Mouse (Mus musculus) heart, embryonic 11.5 days (tissue): ENCODE measurements around the gene Gtf3c1. TPM values are rescaled to one million over a fixed set of nuclear protein-coding genes. Genes with fewer than 3 reads are reported as not detected.

Experiments
- ATAC-seq: fragments of 200-750 bp; cut with Nextera tagmentation; replicated peaks from 2 replicates; pipeline ENCODE4 v1.8.0; 2017; ENCODE audit warnings: moderate library complexity; ENCODE audit not compliant: insufficient number of reproducible peaks, low FRiP score, low TSS enrichment
- H3K27ac ChIP-seq: fragments of 300-500 bp; sonication (generic); 2 replicates; pipeline ENCODE4 v1.5.1; 2014; ENCODE audit warnings: mild to moderate bottlenecking, low read depth, low read length
- H3K27me3 ChIP-seq: fragments of 300-500 bp; sonication (generic); 2 replicates; pipeline ENCODE4 v1.6.1; 2014; ENCODE audit warnings: mild to moderate bottlenecking, low read length, mixed read lengths; ENCODE audit not compliant: control insufficient read depth, insufficient read depth
- H3K36me3 ChIP-seq: fragments of 300-500 bp; sonication (generic); 2 replicates; pipeline ENCODE4 v1.6.1; 2014; ENCODE audit warnings: mild to moderate bottlenecking, low read length, moderate library complexity, mixed read lengths; ENCODE audit not compliant: control insufficient read depth, insufficient read depth
- H3K4me1 ChIP-seq: fragments of 300-500 bp; sonication (generic); 2 replicates; pipeline ENCODE4 v1.6.1; 2014; ENCODE audit warnings: low read length; ENCODE audit not compliant: control insufficient read depth, insufficient read depth
- H3K4me2 ChIP-seq: fragments of 300-500 bp; sonication (generic); 2 replicates; pipeline ENCODE4 v1.6.1; 2014; ENCODE audit warnings: mild to moderate bottlenecking, moderate library complexity
- H3K4me3 ChIP-seq: fragments of 300-500 bp; sonication (generic); 2 replicates; pipeline ENCODE4 v1.5.1; 2014; ENCODE audit warnings: low read depth, low read length
- H3K9ac ChIP-seq: fragments of 300-500 bp; sonication (generic); 2 replicates; pipeline ENCODE4 v1.6.1; 2014; ENCODE audit warnings: mild to moderate bottlenecking, low read depth, low read length, moderate library complexity
- H3K9me3 ChIP-seq: fragments of 300-500 bp; sonication (generic); replicated peaks from 2 replicates; pipeline ENCODE4 v1.6.1; 2016; ENCODE audit warnings: low read length; ENCODE audit not compliant: control insufficient read depth
- WGBS: fragments of 180-500 bp; shearing (Covaris S2); extraction: QIAGEN DNeasy Blood & Tissue Kit; methylation state at CpG from one replicate; pipeline ENCODE4 v1.1.7; 2014; ENCODE audit not compliant: insufficient replicate concordance; 5-methylcytosine and 5-hydroxymethylcytosine counted together
- polyA plus RNA-seq: library from polyadenylated mRNA; unstranded; fragments of >200 nt; fragmentation: Nextera tagmentation; extraction: Ambion mirVana; gene quantifications from 2 replicates; pipeline ENCODE4 v1.2.1, GENCODE M21; 2014

Gene Gtf3c1
- polyA plus RNA-seq, 1 experiment from 2014 or later, result 32.1 TPM

DNA sequence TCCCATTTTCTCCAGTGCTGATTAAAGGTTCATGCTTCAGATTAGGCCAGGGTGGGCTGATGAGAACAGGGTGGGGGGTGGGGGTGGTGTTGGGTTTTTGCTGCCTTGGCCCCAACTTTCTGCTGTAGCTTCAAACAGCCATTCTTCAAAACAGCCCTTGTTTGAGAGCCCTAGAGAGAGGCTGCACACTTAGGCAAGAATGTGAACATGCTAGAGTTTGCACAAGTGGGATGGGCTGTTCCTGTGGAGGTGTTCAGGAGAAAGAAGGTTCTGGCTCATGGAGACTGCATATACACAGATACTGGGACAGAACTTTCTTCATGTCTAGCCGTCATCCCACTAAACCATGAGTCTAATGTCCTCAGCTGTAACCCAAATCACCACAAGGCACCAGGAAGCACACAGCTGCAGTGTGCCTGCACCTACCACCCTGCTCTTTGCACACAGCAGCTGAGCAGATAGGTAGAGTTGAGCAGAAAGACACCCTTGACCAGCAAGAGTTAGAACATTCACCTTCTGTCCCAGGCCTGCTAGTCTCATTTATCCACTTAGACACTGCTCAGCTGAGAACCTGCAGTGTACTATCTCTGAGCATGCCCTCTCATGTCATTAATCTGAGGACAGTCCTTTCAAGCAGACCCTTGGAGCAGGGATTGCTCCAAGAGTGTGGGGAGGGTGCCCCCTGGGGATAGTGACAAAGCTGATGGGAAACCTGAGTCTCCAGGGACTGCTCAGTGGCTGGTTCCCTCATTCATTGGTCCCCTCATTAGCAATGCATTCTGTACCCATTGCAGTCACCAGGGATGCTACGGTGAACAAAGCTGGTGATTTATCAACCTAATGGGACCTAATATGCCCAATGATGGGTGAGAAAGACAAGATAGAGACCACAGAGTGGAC, 101.1 kb downstream of the Gtf3c1 start:
- no peak overlapping the region for H3K9ac ChIP-seq
- no peaks in the 10 kb centered on the region for H3K9me3 ChIP-seq
- no peaks in the 10 kb centered on the region for H3K36me3 ChIP-seq
- H3K27ac ChIP-seq, result no peak overlapping the region
- H3K27me3 ChIP-seq, result 0 out of 2 replicates have a peak, but pooled peaks cover 2% of the 10 kb centered on the region
- 74% methylated on average over 2 of the region's 2 CpGs for WGBS
- H3K4me2 ChIP-seq, result no peak overlapping the region
- H3K4me1 ChIP-seq, result 0 out of 2 replicates have a peak, but pooled peaks cover 6% of the 10 kb centered on the region
- no peak overlapping the region for H3K4me3 ChIP-seq
- ATAC-seq, result no peak

DNA sequence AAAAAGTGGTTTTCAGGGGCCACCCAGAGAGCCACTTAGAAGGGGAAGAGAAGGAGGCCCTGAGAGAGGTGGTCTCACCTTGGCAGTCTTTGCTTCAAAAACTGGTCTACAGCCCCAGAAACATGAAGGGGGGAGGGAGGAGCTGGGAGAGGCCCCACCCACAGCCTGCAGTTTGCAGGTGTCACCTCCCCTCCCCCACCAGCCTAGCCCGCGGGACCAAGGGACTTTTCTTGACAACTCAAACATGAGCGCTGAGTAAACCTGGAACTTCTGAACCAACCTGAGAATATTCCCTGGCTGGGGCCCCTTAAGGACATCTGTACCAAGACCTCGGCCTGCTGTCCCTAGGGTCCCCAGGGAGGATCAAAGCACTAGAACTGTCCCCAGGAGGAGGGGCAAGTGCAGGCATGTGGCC, 101.8 kb downstream of the Gtf3c1 start:
- Histone ChIP-seq H3K36me3 (no peaks in the 10 kb centered on the region), H3K9me3 (no peaks in the 10 kb centered on the region), H3K4me3 (no peak overlapping the region), H3K27ac (no peak overlapping the region), H3K4me2 (no peak overlapping the region), H3K9ac (no peak overlapping the region), H3K4me1 (0 out of 2 replicates have a peak, but pooled peaks cover 6% of the 10 kb centered on the region), H3K27me3 (0 out of 2 replicates have a peak, but pooled peaks cover 2% of the 10 kb centered on the region)
- WGBS, result 62% methylated on average over 4 of the region's 4 CpGs
- no peak for ATAC-seq

DNA sequence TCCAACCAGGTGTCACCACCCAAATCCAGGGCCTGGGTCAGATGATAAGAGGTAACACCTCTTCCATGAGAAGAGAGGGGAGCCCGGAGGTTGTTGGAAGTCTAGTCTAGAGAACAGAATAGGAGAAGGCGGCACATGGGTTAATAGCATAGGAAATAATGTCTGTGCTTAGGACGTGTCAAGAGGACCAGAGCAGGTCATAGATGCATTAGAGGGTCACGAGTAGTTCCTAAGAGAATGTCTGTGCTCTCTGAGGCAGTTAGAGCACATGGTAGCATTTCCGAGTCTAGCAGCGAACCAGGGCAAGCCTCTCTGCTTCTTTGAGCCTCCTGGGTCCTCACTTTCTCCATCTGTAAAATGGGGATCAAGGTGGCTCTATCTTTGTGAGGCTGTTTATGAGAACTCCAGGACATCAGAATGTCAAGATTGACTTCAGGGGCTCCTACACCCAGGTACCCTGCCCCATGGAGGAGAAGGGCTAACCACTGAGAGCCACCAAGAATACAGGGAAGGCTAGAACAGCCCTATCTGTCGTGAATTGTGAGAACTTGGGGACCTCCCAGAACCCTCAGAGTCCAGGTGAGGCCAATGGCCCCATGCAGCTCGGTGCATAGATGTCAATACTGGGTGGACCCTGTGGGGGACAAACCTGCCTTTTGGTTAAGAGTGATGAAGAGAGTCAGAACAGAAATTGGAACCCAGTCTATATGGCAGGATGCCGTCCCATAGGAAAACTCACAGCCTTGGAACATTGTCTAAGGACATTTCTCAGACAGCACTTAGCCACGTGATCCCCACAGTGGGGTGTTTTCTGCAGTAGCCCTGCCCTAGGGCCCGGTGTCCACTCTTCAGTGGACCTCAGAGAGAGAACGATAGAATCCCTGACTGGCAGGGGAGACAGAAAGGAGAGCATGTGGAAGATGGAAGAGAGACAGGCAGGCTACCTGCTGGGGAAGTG, 102.9 kb downstream of the Gtf3c1 start:
- no peaks in the 10 kb centered on the region for H3K36me3 ChIP-seq
- H3K9ac ChIP-seq, result no peak overlapping the region
- H3K9me3 ChIP-seq, result no peaks in the 10 kb centered on the region
- ATAC-seq, result no peak
- H3K4me3 ChIP-seq, result no peak overlapping the region
- WGBS, result 73% methylated on average over 12 of the region's 12 CpGs
- no peak overlapping the region for H3K4me2 ChIP-seq
- 0 out of 2 replicates have a peak, but pooled peaks cover 2% of the 10 kb centered on the region for H3K27me3 ChIP-seq
- H3K27ac ChIP-seq, result no peak overlapping the region
- peaks cover 10% of the 10 kb centered on the region; the same call in 1 of the 2 replicates for H3K4me1 ChIP-seq

DNA sequence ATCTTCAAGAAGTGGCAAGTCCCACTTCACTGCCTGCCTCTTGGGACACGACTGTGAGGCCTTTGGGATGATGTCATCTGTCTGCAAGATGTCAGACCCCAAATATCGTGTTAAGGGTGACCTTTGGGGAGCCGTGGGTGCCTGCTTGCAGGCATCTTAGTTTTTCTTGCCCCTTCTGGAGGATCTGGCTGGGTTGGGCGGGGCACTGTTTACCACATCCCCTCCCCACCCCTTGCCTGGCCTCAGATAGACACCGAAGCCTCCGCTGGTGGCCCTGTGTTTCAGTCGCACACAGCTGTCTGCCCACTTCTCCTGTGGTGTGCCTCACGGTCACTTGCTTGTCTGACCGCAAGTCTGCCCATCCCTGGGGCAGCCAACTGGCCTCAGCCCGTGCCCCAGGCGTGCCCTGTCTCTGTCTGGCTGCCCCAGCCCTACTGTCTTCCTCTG, 104.4 kb downstream of the Gtf3c1 start, which contains the start of gene Il21r:
Gene Il21r, plus strand, starts transcription at position 245 of the 447 bp plus-strand sequence.
- H3K9ac ChIP-seq, result no peak within 1 kb of the TSS
- H3K27ac ChIP-seq, result no peak within 1 kb of the TSS
- 56% methylated on average over 11 of the region's 11 CpGs for WGBS
- no peak; the same call in 1 of the 2 replicates for ATAC-seq
- H3K4me1 ChIP-seq, result peaks cover 10% of the 10 kb centered on the region; the same call in 1 of the 2 replicates
- H3K36me3 ChIP-seq, result no peaks in the 10 kb centered on the region
- H3K9me3 ChIP-seq, result no peaks in the 10 kb centered on the region
- H3K27me3 ChIP-seq, result no peaks in the 10 kb centered on the region
- H3K4me2 ChIP-seq, result no peak within 1 kb of the TSS
- no peak within 1 kb of the TSS for H3K4me3 ChIP-seq

DNA sequence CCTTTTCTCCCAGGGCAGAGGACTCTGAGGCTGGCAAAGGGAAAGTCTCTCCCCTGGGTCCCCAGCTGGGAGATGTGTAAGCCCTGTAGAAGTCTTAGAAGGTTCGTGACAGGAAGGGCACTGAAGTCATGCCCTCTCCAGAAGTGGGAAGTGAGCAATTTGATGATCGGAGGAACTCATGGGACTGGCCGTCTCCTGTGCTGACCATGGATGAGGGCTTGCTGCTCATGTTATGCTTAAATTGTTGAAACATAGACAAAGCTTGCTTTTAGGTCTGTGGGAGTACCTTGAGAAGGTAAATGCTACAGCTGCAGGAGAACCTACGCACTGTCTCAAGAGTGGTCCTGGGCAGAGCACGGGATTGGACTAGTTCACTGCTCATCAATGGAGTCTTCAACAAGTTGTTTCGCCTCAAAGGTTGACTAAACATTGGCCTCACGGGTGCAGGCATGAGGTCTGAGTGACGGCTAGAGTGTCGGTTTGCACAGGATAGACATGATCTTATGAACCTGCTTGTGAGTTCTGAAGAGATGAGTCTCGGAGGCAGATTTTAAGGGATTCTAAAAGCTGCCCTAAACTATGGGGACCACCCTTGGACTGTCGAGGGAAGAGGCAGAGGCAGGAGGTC, 105.6 kb downstream of the Gtf3c1 start:
- Histone ChIP-seq H3K27ac (no peak overlapping the region), H3K27me3 (no peaks in the 10 kb centered on the region), H3K9ac (no peak overlapping the region), H3K9me3 (no peaks in the 10 kb centered on the region), H3K4me1 (peaks cover 10% of the 10 kb centered on the region; the same call in 1 of the 2 replicates), H3K4me2 (no peak overlapping the region), H3K4me3 (no peak overlapping the region), H3K36me3 (no peaks in the 10 kb centered on the region)
- no peak for ATAC-seq
- WGBS, result 75% methylated on average over 11 of the region's 11 CpGs

DNA sequence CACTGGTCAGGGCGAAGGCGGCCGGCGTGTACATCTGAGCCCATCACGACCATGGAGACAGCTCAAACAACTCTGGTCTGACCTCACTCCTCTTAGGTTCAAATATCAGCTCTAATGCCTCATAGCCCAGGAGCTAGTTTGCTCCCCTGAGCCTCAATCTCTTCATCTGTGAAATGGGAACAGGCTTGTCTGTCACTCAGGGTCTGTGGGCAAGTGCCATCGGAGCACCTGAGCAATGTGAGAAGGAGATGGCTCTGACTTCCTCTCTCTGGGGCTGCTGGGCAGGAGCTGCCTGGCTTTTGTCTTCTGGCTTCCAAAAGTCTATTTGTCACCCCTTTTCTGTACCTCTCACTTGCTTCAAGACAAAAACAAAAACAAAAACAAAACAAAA, 106.3 kb downstream of the Gtf3c1 start:
- ATAC-seq, result no peak
- no peaks in the 10 kb centered on the region for H3K36me3 ChIP-seq
- H3K27ac ChIP-seq, result no peak overlapping the region
- H3K27me3 ChIP-seq, result no peaks in the 10 kb centered on the region
- H3K4me1 ChIP-seq, result peaks cover 8% of the 10 kb centered on the region; the same call in 1 of the 2 replicates
- no peak overlapping the region for H3K9ac ChIP-seq
- no peak overlapping the region for H3K4me3 ChIP-seq
- 84% methylated on average over 6 of the region's 6 CpGs for WGBS
- no peak overlapping the region for H3K4me2 ChIP-seq
- H3K9me3 ChIP-seq, result no peaks in the 10 kb centered on the region

DNA sequence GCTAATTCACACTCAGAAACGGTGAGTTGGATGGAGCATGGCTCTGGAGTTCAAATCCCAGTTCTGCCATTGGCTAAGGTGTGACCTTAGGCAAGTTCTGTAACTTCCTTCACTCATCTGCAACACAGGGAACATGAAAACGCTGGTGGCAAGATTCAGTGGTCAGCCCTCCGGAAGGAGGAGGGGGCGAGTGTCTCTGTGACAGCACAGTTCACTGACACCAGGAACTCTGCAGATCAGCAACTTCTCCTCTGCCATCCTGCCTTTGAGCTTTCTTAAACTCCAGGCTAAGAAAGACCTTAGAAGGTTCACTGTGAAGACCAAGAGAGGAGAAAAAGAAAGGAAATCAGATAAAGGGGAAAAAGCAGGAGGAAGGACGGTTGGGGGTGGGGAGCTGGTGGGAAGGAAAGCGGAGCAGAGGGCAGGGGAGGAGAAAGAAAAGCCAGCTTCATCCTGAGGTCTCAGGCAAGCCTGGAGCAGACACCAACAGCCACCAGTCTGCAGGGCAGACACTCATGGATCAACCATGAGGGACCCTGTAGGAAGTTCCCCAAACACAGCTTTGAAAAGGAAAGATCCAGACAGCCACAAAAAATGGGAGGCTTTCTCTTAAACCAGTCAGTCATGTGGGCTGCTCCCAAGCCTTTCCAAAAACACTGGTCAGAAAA, 106.8 kb downstream of the Gtf3c1 start:
- H3K4me3 ChIP-seq, result no peak overlapping the region
- no peak overlapping the region for H3K4me2 ChIP-seq
- no peak for ATAC-seq
- WGBS, result 26% methylated on average over 6 of the region's 6 CpGs
- H3K4me1 ChIP-seq, result peaks cover 4% of the 10 kb centered on the region; the same call in 1 of the 2 replicates
- no peaks in the 10 kb centered on the region for H3K27me3 ChIP-seq
- no peaks in the 10 kb centered on the region for H3K9me3 ChIP-seq
- H3K9ac ChIP-seq, result no peak overlapping the region
- H3K36me3 ChIP-seq, result no peaks in the 10 kb centered on the region
- no peak overlapping the region for H3K27ac ChIP-seq
